Mouse (Mus musculus) ES-E14 (cell line): ENCODE results near the gene Klhl26.

ENCODE experiments used
- CHD2 ChIP-seq: IDR thresholded peaks from 2 replicates; pipeline ENCODE4 v1.6.1; 2014; ENCODE audit warnings: mild to moderate bottlenecking, low read depth, low read length, inconsistent platforms
- ZNF384 ChIP-seq: IDR thresholded peaks from 2 replicates; pipeline ENCODE4 v1.6.1; 2012; ENCODE audit warnings: low read depth, low read length, inconsistent platforms

- no peak for TF ChIP-seq ZNF384
- no peak for TF ChIP-seq CHD2
Observed at GRCm38 (mm10) chr8:70462516-70462813, 14.3 kb downstream of the Klhl26 start.
